Mouse (Mus musculus) kidney, postnatal 0 days (tissue): ENCODE measurements around the gene C1ra. TPM values are rescaled to one million over a fixed set of nuclear protein-coding genes. Genes with fewer than 3 reads are reported as not detected.
"Not testable (repeated sequence)": the region's sequence is repeated elsewhere in the genome, so short reads cannot be mapped to it uniquely, and the experiment has no call there.

Source experiments
- ATAC-seq: fragments of 200-750 bp; cut with Nextera tagmentation; replicated peaks from 2 replicates; pipeline ENCODE4 v1.8.0; 2017; ENCODE audit warnings: low read depth, moderate number of reproducible peaks, moderate TSS enrichment, moderate library complexity; ENCODE audit not compliant: low FRiP score
- DNase-seq: peaks from one replicate; pipeline ENCODE4 v3.0.0-alpha.2; 2016; ENCODE audit warnings: low spot score
- H3K27ac ChIP-seq: fragments of 300-500 bp; sonication (generic); 2 replicates; pipeline ENCODE4 v1.5.1; 2014; ENCODE audit warnings: mild to moderate bottlenecking
- H3K27me3 ChIP-seq: fragments of 300-500 bp; sonication (generic); 2 replicates; pipeline ENCODE4 v1.6.1; 2014; ENCODE audit warnings: low read length, mixed read lengths; ENCODE audit not compliant: insufficient read depth
- H3K36me3 ChIP-seq: fragments of 300-500 bp; sonication (generic); 2 replicates; pipeline ENCODE4 v1.6.1; 2014; ENCODE audit warnings: low read length, mixed read lengths; ENCODE audit not compliant: insufficient read depth
- H3K4me1 ChIP-seq: fragments of 300-500 bp; sonication (generic); replicated peaks from 2 replicates; pipeline ENCODE4 v1.6.1; 2014; ENCODE audit warnings: antibody characterized with exemption, low read length, mixed read lengths; ENCODE audit not compliant: insufficient read depth
- H3K4me2 ChIP-seq: fragments of 300-500 bp; sonication (generic); 2 replicates; pipeline ENCODE4 v1.6.1; 2014; ENCODE audit warnings: mild to moderate bottlenecking, low read length, moderate library complexity, mixed read lengths
- H3K4me3 ChIP-seq: fragments of 300-500 bp; sonication (generic); replicated peaks from 2 replicates; pipeline ENCODE4 v1.5.1; 2014; ENCODE audit warnings: low read depth, low read length
- H3K9ac ChIP-seq: fragments of 300-500 bp; sonication (generic); 2 replicates; pipeline ENCODE4 v1.6.1; 2014; ENCODE audit warnings: low read depth, low read length
- H3K9me3 ChIP-seq: fragments of 300-500 bp; sonication (generic); replicated peaks from 2 replicates; pipeline ENCODE4 v1.6.1; 2016; ENCODE audit warnings: low read length, inconsistent platforms, mixed read lengths
- CTCF ChIP-seq: IDR thresholded peaks from 2 replicates; pipeline ENCODE4 v1.5.1; 2016; ENCODE audit warnings: antibody characterized with exemption, low read depth, mild to moderate bottlenecking, moderate library complexity
- WGBS: fragments of 180-500 bp; shearing (Covaris S2); extraction: QIAGEN DNeasy Blood & Tissue Kit; methylation state at CpG from one replicate; pipeline ENCODE4 v1.1.7; 2014; 5-methylcytosine and 5-hydroxymethylcytosine counted together
- polyA plus RNA-seq: library from polyadenylated mRNA; unstranded; fragments of >200 nt; fragmentation: Nextera tagmentation; extraction: Ambion mirVana; gene quantifications from 2 replicates; pipeline ENCODE4 v1.2.1, GENCODE M21; 2015

C1ra gene
- 18.2 and 20.5 TPM in 2 replicates for polyA plus RNA-seq

GRCm38 (mm10) chr6:124512355-124512836 is at the start of gene C1ra:
C1ra (plus strand) TSS chr6:124512405.
- WGBS: 5% methylated on average over 6 of the region's 6 CpGs
- H3K4me2 ChIP-seq: peak within 1 kb of the TSS; percentile 57
- H3K9ac ChIP-seq: no peak within 1 kb of the TSS

GRCm38 (mm10) chr6:124463881-124464291 is 48.3 kb upstream of the C1ra start:
- Histone ChIP-seq H3K4me2 (peak overlapping the region; percentile 74), H3K9ac (no peak overlapping the region), H3K27me3 (no peaks in the 10 kb centered on the region), H3K27ac (no peak overlapping the region), H3K36me3 (no peaks in the 10 kb centered on the region), H3K9me3 (no peaks in the 10 kb centered on the region), H3K4me1 (0 out of 2 replicates have a peak, but pooled peaks cover 5% of the 10 kb centered on the region), H3K4me3 (no peak overlapping the region)
- no peak for ATAC-seq
- no peak for TF ChIP-seq CTCF
- WGBS: 24% methylated on average over 8 of the region's 8 CpGs
- no peak for DNase-seq

More at GRCm38 (mm10) chr6:124512355-124512836, at the start of gene C1ra:
- H3K4me1 ChIP-seq: no peaks in the 10 kb centered on the region
- no peaks in the 10 kb centered on the region for H3K9me3 ChIP-seq
- peak within 1 kb of the TSS; percentile 30 for H3K4me3 ChIP-seq
- TF ChIP-seq CTCF: peak; percentile 89
- ATAC-seq (no peak), DNase-seq (peak; percentile 82)
- H3K36me3 ChIP-seq: no peaks in the 10 kb centered on the region
- no peak within 1 kb of the TSS for H3K27ac ChIP-seq
- no peaks in the 10 kb centered on the region for H3K27me3 ChIP-seq

DNA sequence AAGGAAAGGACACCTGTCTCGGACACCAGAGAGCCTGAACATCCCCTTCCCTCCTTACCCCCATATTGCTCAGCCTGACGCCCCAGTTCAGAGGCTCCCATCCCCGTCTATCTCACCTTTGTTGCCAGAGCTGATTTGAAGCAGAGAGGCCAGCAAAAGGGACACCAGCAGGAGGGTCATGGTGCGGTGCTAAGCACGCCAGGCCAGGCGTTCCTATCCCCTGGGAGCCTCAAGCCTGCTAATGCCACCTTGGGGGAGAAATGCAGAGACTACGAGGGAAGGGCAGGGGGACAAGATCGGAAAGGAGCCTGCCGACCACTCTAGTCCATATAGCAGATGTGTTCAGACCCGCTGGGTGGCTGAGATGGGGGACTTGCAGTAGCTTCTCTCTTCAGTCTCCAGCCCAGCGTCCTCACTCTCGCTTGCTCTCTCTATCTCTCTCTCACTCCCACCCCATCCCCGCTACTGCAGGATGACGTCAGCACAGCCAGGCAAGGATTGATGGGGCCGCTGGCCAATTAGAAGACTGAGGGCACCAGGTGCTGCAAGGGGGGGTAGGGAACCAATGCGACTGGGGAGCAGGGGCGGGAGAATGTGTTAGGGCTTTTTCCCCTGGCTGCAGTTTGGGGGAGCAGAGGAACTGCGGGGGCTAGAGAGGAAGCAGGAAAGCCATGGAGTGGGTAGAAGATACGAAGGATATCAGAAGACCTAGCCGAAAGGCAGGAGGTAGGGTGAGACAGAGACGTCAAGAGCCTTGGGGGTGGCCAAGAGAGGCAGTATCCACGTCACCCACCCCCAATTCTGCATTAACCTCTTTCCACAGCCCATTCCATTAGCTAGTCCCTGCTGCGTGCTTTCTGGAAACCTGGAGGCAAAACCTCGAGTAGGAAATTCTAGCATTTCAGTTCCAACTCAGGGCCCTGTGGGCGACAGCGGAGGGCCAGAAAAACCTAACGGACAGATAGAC is 47.6 kb upstream of the C1ra start, which contains the start of gene Clstn3:
TSS of gene Clstn3 (minus strand) at position 490 of the 967 bp plus-strand sequence.
- WGBS: 6% methylated on average over 27 of the region's 27 CpGs
- H3K4me2 ChIP-seq: peak within 1 kb of the TSS; percentile 74
- peak within 1 kb of the TSS; percentile 37 for H3K4me3 ChIP-seq
- no peaks in the 10 kb centered on the region for H3K9me3 ChIP-seq
- H3K36me3 ChIP-seq: no peaks in the 10 kb centered on the region
- H3K9ac ChIP-seq: peak within 1 kb of the TSS; percentile 42
- DNase-seq (peak; percentile 78), ATAC-seq (peak; percentile 89)
- 0 out of 2 replicates have a peak, but pooled peaks cover 5% of the 10 kb centered on the region for H3K4me1 ChIP-seq
- H3K27me3 ChIP-seq: no peaks in the 10 kb centered on the region
- no peak for TF ChIP-seq CTCF
- H3K27ac ChIP-seq: no peak within 1 kb of the TSS

DNA sequence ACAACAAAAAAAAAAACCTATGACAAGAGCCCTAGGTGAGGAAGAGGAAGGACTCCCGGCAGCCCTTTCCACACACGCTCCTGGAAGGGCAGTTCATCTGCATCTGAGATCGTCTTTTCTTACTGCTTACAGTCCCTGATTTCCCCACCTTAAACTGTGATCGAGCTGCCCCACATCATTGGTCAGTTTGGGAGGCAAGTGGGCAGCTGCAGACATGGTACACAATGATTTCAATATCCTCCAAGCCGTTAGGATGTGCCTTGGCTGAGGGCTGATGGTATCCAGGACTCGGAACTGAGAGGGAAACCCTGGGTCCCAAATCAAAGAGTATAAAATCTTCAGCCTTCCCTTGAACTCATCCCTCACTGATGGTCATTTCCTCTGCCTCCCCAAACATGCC is 46.9 kb upstream of the C1ra start:
- DNase-seq (no peak), ATAC-seq (no peak)
- TF ChIP-seq CTCF: no peak
- Histone ChIP-seq H3K4me1 (0 out of 2 replicates have a peak, but pooled peaks cover 5% of the 10 kb centered on the region), H3K9me3 (no peaks in the 10 kb centered on the region), H3K4me3 (peak overlapping the region; percentile 37), H3K27me3 (no peaks in the 10 kb centered on the region), H3K36me3 (no peaks in the 10 kb centered on the region), H3K27ac (no peak overlapping the region), H3K9ac (peak overlapping the region; percentile 42; the same call in 1 of the 2 replicates), H3K4me2 (peak overlapping the region; percentile 74)
- 41% methylated on average over 6 of the region's 6 CpGs for WGBS

GRCm38 (mm10) chr6:124465729-124466128 is 46.5 kb upstream of the C1ra start:
- Histone ChIP-seq H3K36me3 (no peaks in the 10 kb centered on the region), H3K4me1 (0 out of 2 replicates have a peak, but pooled peaks cover 5% of the 10 kb centered on the region), H3K27ac (no peak overlapping the region), H3K9me3 (no peaks in the 10 kb centered on the region), H3K27me3 (no peaks in the 10 kb centered on the region), H3K4me2 (no peak overlapping the region), H3K9ac (no peak overlapping the region), H3K4me3 (no peak overlapping the region)
- no peak for DNase-seq
- no peak for ATAC-seq
- 78% methylated on average over 6 of the region's 6 CpGs for WGBS
- no peak for TF ChIP-seq CTCF

- ATAC-seq (no peak), DNase-seq (no peak)
- 95% methylated on average over 3 of the region's 3 CpGs for WGBS
- H3K9me3 ChIP-seq: no peaks in the 10 kb centered on the region
- H3K4me3 ChIP-seq: no peak overlapping the region
- no peak overlapping the region for H3K4me2 ChIP-seq
- H3K4me1 ChIP-seq: no peaks in the 10 kb centered on the region
- no peak for TF ChIP-seq CTCF
- no peaks in the 10 kb centered on the region for H3K27me3 ChIP-seq
- H3K9ac ChIP-seq: no peak overlapping the region
- H3K27ac ChIP-seq: no peak overlapping the region
- H3K36me3 ChIP-seq: no peaks in the 10 kb centered on the region
These were observed 41.1 kb upstream of the C1ra start for GRCm38 (mm10) chr6:124471121-124471520.

- not testable (repeated sequence) for H3K27me3 ChIP-seq, DNase-seq, H3K27ac ChIP-seq, H3K9me3 ChIP-seq, ATAC-seq, H3K36me3 ChIP-seq, H3K4me2 ChIP-seq, H3K9ac ChIP-seq, H3K4me1 ChIP-seq, H3K4me3 ChIP-seq
- WGBS: 72% methylated on average over 6 of the region's 6 CpGs
These were observed 40.2 kb upstream of the C1ra start for GRCm38 (mm10) chr6:124471783-124472638.
